Mouse (Mus musculus) small intestine, adult 2 months (tissue): ENCODE measurements around the gene Pard3. TPM values are rescaled to one million over a fixed set of nuclear protein-coding genes. Genes with fewer than 3 reads are reported as not detected.

Experiments used
- H3K27ac ChIP-seq: fragments of 200-500 bp; 2 replicates; pipeline ENCODE4 v1.5.1; 2012; ENCODE audit warnings: low read depth, low read length, control low read depth, inconsistent platforms; ENCODE audit not compliant: insufficient read depth
- H3K27me3 ChIP-seq: fragments of 200-500 bp; 2 replicates; pipeline ENCODE4 v1.6.1; 2012; ENCODE audit warnings: mild to moderate bottlenecking, moderate library complexity, low read length, inconsistent platforms; ENCODE audit not compliant: control insufficient read depth, insufficient read depth
- H3K36me3 ChIP-seq: fragments of 200-500 bp; 2 replicates; pipeline ENCODE4 v1.6.1; 2012; ENCODE audit warnings: mild to moderate bottlenecking, low read length, control low read depth, inconsistent platforms; ENCODE audit not compliant: control insufficient read depth, insufficient read depth
- H3K4me1 ChIP-seq: fragments of 200-500 bp; 2 replicates; pipeline ENCODE4 v1.6.1; 2012; ENCODE audit warnings: low read length, inconsistent platforms, mixed read lengths; ENCODE audit not compliant: control insufficient read depth, insufficient read depth, insufficient read length
- H3K4me3 ChIP-seq: fragments of 200-500 bp; 2 replicates; pipeline ENCODE4 v1.5.1; 2012; ENCODE audit warnings: low read depth, mild to moderate bottlenecking, control low read depth, inconsistent platforms, low read length, moderate library complexity
- CTCF ChIP-seq: fragments of 200-500 bp; IDR thresholded peaks from 2 replicates; pipeline ENCODE4 v1.5.1; 2012; ENCODE audit warnings: low read depth, mild to moderate bottlenecking, control low read depth, inconsistent platforms, low read length, moderate library complexity, mixed read lengths; ENCODE audit not compliant: insufficient replicate concordance, insufficient read length; ENCODE audit errors: extremely low read depth
- POLR2A ChIP-seq: fragments of 200-500 bp; IDR thresholded peaks from 2 replicates; pipeline ENCODE4 v1.6.1; 2012; ENCODE audit warnings: low read depth, mild to moderate bottlenecking, control low read depth, inconsistent platforms, low read length, moderate library complexity
- WGBS: fragments of 180-500 bp; shearing (Covaris S2); methylation state at CpG from one replicate; pipeline ENCODE4 v1.1.7; 2018; 5-methylcytosine and 5-hydroxymethylcytosine counted together
- polyA plus RNA-seq: library from polyadenylated mRNA; depleted of rRNA; stranded (reverse); fragments of >200 nt; gene quantifications from 2 replicates; pipeline ENCODE4 v1.2.3, GENCODE M21; 2012

The Pard3 gene
- polyA plus RNA-seq, 1 experiment, result 52.9 TPM

DNA sequence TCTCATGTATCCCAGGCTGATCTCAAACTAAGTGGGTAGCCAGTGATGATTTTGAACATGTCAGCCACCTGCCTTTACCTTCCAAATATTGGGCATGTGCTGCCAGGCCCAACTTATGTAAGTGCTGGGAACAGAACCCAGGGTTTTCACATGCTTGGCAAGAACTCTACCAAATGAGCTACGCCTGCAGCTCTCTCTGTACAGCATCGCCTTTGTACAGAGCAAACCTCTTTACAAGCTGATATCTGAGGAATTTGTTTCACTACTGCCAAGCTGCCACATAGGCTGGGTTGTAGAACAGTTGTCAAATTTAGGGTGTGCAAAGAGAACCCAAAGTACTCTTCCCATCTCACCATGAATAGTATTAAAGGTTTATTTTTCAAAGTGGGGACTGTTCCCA, 416.3 kb downstream of the Pard3 start:
- H3K4me1 ChIP-seq, result no peaks in the 10 kb centered on the region
- WGBS, result 95% methylated on average over 2 of the region's 2 CpGs
- TF ChIP-seq POLR2A (no peak), CTCF (no peak)
- peaks cover 6% of the 10 kb centered on the region; the same call in 1 of the 2 replicates for H3K36me3 ChIP-seq
- H3K4me3 ChIP-seq, result no peak overlapping the region
- no peak overlapping the region for H3K27ac ChIP-seq
- H3K27me3 ChIP-seq, result no peaks in the 10 kb centered on the region

DNA sequence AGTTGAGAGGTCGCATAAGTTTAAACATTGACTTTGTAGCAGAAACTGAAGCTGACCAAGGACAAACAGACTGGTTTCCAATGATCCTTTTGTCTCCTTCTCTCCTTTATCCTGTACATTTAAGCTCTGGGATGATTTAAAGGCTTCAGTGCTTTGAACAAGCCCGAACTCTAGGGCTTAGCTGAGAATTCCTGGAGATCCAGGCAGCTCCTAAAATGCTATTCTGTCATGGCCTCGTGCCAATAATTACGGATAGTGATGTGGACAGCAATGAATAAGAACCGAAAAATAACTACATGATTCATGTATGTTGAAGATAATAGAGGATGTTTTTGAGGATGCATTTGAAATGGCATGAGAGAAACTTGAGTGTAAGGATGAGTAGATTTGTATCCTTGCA, 421.9 kb downstream of the Pard3 start:
- no peaks in the 10 kb centered on the region for H3K36me3 ChIP-seq
- 72% methylated on average over 5 of the region's 5 CpGs for WGBS
- H3K27me3 ChIP-seq, result no peaks in the 10 kb centered on the region
- no peak overlapping the region for H3K4me3 ChIP-seq
- no peaks in the 10 kb centered on the region for H3K4me1 ChIP-seq
- no peak for TF ChIP-seq POLR2A
- TF ChIP-seq CTCF, result no peak
- no peak overlapping the region for H3K27ac ChIP-seq

DNA sequence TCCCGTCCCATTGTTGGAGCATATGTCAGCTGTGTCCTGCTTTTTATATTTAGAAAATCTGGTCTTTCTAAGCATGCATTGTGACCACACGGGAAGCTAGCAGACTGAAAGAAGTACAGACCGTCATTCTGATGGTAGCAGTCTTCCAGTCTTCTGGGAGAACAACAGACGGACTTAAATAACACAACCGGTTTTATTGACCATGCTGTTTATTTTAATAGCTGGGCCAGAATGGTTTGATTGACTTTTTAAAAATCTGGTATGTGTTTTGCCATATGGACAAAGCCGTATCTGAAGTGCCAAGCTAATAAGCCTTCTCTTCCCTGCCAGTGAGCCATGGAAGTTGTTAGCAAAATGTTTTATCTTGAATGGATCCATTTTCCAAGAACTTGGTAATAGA, 428.3 kb downstream of the Pard3 start:
- 82% methylated on average over 6 of the region's 6 CpGs for WGBS
- H3K4me3 ChIP-seq, result no peak overlapping the region
- H3K27ac ChIP-seq, result no peak overlapping the region
- no peaks in the 10 kb centered on the region for H3K4me1 ChIP-seq
- H3K36me3 ChIP-seq, result no peaks in the 10 kb centered on the region
- TF ChIP-seq CTCF, result no peak
- TF ChIP-seq POLR2A, result no peak
- H3K27me3 ChIP-seq, result no peaks in the 10 kb centered on the region

DNA sequence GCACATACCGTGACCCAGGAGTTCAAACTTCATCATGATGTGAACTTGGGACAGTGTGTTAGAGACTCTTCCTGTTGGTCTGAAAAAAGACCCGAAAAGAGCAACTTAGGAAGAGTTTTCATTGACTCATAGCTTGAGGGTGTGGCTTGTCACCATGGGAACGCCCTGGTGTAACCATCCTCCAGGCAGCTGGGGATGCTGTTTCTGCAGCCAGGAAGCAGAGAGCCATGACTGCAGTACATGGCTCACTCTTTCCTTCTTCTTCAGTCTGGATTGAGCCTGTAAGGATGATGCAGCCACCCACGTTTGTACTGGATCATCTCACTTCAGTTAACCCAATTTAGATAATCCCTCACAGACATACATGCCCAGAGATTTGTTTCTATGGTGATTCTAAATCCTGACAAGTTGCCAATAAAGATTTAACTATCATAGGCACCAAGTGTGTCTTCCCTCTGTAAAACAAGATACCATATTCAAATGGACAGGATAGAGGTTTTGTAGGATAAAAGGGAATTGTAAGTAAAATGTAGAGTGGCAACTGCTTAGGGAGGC, 431.6 kb downstream of the Pard3 start:
- 66% methylated on average over 4 of the region's 4 CpGs for WGBS
- no peak overlapping the region for H3K27ac ChIP-seq

GRCm38 (mm10) chr8:127498997-127499719, 435.5 kb downstream of the Pard3 start:
- H3K4me3 ChIP-seq, result no peak overlapping the region
- H3K36me3 ChIP-seq, result no peaks in the 10 kb centered on the region
- 78% methylated on average over 13 of the region's 13 CpGs for WGBS
- no peaks in the 10 kb centered on the region for H3K27me3 ChIP-seq
- H3K4me1 ChIP-seq, result peaks cover 3% of the 10 kb centered on the region; the same call in 1 of the 2 replicates
- no peak overlapping the region for H3K27ac ChIP-seq
- TF ChIP-seq CTCF, result no peak
- TF ChIP-seq POLR2A, result no peak

More for the DNA sequence above, 431.6 kb downstream of the Pard3 start:
- no peaks in the 10 kb centered on the region for H3K4me1 ChIP-seq
- H3K36me3 ChIP-seq, result no peaks in the 10 kb centered on the region
- H3K4me3 ChIP-seq, result no peak overlapping the region
- H3K27me3 ChIP-seq, result no peaks in the 10 kb centered on the region
- no peak for TF ChIP-seq POLR2A
- no peak for TF ChIP-seq CTCF

GRCm38 (mm10) chr8:127499720-127500114, 436.0 kb downstream of the Pard3 start:
- Histone ChIP-seq H3K36me3 (no peaks in the 10 kb centered on the region), H3K27me3 (no peaks in the 10 kb centered on the region), H3K27ac (no peak overlapping the region), H3K4me3 (no peak overlapping the region), H3K4me1 (peaks cover 3% of the 10 kb centered on the region; the same call in 1 of the 2 replicates)
- WGBS, result 72% methylated on average over 13 of the region's 13 CpGs
- TF ChIP-seq CTCF (no peak), POLR2A (no peak)

GRCm38 (mm10) chr8:127500206-127500605, 436.5 kb downstream of the Pard3 start:
- Histone ChIP-seq H3K4me3 (peak overlapping the region; percentile 24; the same call in 1 of the 2 replicates), H3K4me1 (peaks cover 3% of the 10 kb centered on the region; the same call in 1 of the 2 replicates), H3K27ac (no peak overlapping the region), H3K36me3 (no peaks in the 10 kb centered on the region), H3K27me3 (no peaks in the 10 kb centered on the region)
- 63% methylated on average over 7 of the region's 7 CpGs for WGBS
- no peak for TF ChIP-seq POLR2A
- TF ChIP-seq CTCF, result no peak
